Comparison of ENCODE assay signal across 11 mouse cellular contexts in the genomic region with DNA sequence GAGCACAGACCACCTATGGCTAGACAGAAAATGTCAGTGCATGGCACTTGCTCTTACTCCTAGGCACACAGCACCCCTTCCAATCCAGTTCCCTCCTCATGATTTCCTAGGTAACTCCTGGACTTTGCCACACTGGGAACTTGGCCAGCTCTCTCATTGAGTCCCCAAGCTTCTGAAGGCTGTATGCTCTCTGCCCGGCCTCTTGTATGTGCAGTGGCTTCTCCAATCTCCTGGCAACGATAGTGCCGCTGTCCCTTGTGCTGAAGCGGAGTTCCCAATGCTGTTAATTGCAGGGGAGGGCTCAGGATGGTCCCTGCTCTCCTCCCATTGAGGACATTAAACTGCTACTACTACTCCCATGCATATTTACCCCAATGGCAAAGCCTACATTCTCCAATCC. TPM values are rescaled to one million over a fixed set of nuclear protein-coding genes. Genes with fewer than 3 reads are reported as not detected.
DNase-seq lines count a peak whose midpoint lies in the region; ATAC-seq lines count a peak whose summit lies in the region.
"Had no signal": no experiment of that assay in that cellular context is flagged by ENCODE, and none has a peak within 500 bp of the region (broad histone marks: within the 10 kb centered on the region; RNA-seq: fewer than 3 reads in every experiment).

No protein-coding gene starts in this region.

- H3K4me3 ChIP-seq in hindbrain, embryonic 10.5 days: no peak overlapping the region
- no peak overlapping the region for H3K4me3 ChIP-seq in hindbrain, embryonic 12.5 days
- H3K4me3 ChIP-seq: embryonic facial prominence, embryonic 13.5 days; neural tube, embryonic 12.5 days had no signal

- no peak overlapping the region for H3K9ac ChIP-seq in hindbrain, embryonic 12.5 days
- H3K9ac ChIP-seq: embryonic facial prominence, embryonic 13.5 days; neural tube, embryonic 12.5 days had no signal

- no peaks in the 10 kb centered on the region for H3K9me3 ChIP-seq in hindbrain, embryonic 10.5 days
- H3K9me3 ChIP-seq in hindbrain, embryonic 12.5 days (replicated peaks): no peaks in the 10 kb centered on the region
- H3K9me3 ChIP-seq: embryonic facial prominence, embryonic 13.5 days; G1E; neural tube, embryonic 12.5 days had no signal

- H3K27me3 ChIP-seq in hindbrain, embryonic 10.5 days (ENCODE audit: insufficient read depth, poor library complexity, severe bottlenecking): no peaks in the 10 kb centered on the region
- H3K27me3 ChIP-seq in hindbrain, embryonic 12.5 days: no peaks in the 10 kb centered on the region
- H3K27me3 ChIP-seq: embryonic facial prominence, embryonic 13.5 days; neural tube, embryonic 12.5 days had no signal

- no peak for ATAC-seq in hindbrain, embryonic 12.5 days (ENCODE audit: low FRiP score)

- peaks cover 17% of the 10 kb centered on the region for H3K4me1 ChIP-seq in hindbrain, embryonic 10.5 days (replicated peaks)
- peaks cover 13% of the 10 kb centered on the region for H3K4me1 ChIP-seq in hindbrain, embryonic 12.5 days

- H3K4me2 ChIP-seq in hindbrain, embryonic 12.5 days (replicated peaks): no peak overlapping the region
- H3K4me2 ChIP-seq: embryonic facial prominence, embryonic 13.5 days; neural tube, embryonic 12.5 days had no signal

- peak; percentile 19 for DNase-seq in hindbrain, embryonic 10.5 days (ENCODE audit: low spot score)
- peak; percentile 40 for DNase-seq in thymus, postnatal 4 days
- DNase-seq in thymus, postnatal 25 days: no peak
- peak; percentile 81 to 83 for DNase-seq in kidney, postnatal 4 days
- no peak for DNase-seq in frontal cortex, postnatal 10 days (ENCODE audit: low spot score in 2 of 2)
- DNase-seq in spleen, adult 12 weeks (ENCODE audit: low spot score): no peak
- no peak for DNase-seq in c-Kit-positive CD71-positive TER-119-positive erythroid progenitor cells, embryonic 14.5 days (ENCODE audit: low spot score)

- H3K27ac ChIP-seq in hindbrain, embryonic 10.5 days: no peak overlapping the region
- H3K27ac ChIP-seq in hindbrain, embryonic 12.5 days: no peak overlapping the region
- H3K27ac ChIP-seq: embryonic facial prominence, embryonic 13.5 days; neural tube, embryonic 12.5 days had no signal

- H3K36me3 ChIP-seq in hindbrain, embryonic 10.5 days: peaks cover 43% of the 10 kb centered on the region
- peaks cover 41% of the 10 kb centered on the region for H3K36me3 ChIP-seq in hindbrain, embryonic 12.5 days

- 21% methylated on average over 4 of the region's 4 CpGs for WGBS in hindbrain, embryonic 10.5 days
- WGBS in hindbrain, embryonic 12.5 days: 18% methylated on average over 4 of the region's 4 CpGs

RNA-seq across cellular contexts. Expression of gene Qtrt1, which starts 3.7 kb away (rescaled TPM):
- polyA plus RNA-seq in hindbrain, embryonic 10.5 days (2016; fragmentation: Nextera tagmentation; extraction: Ambion mirVana): 63.3 and 68.7 TPM in 2 replicates
- 42.1 and 47.8 TPM in 2 replicates for polyA plus RNA-seq in hindbrain, embryonic 12.5 days (2016; fragmentation: Nextera tagmentation; extraction: Ambion mirVana)

RNA-seq across cellular contexts. Expression of gene Dnm2, which starts 16.8 kb away (rescaled TPM):
- polyA plus RNA-seq in hindbrain, embryonic 10.5 days (2016; fragmentation: Nextera tagmentation; extraction: Ambion mirVana): 75.1 and 80.4 TPM in 2 replicates
- polyA plus RNA-seq in hindbrain, embryonic 12.5 days (2016; fragmentation: Nextera tagmentation; extraction: Ambion mirVana): 81.0 and 83.9 TPM in 2 replicates

RNA-seq across cellular contexts. Expression of gene Ilf3, which starts 40.3 kb away (rescaled TPM):
- 270 and 300 TPM in 2 replicates for polyA plus RNA-seq in hindbrain, embryonic 10.5 days (2016; fragmentation: Nextera tagmentation; extraction: Ambion mirVana)
- polyA plus RNA-seq in hindbrain, embryonic 12.5 days (2016; fragmentation: Nextera tagmentation; extraction: Ambion mirVana): 283 and 294 TPM in 2 replicates

Comparison
In these comparisons a context has a peak if more than half of its experiments do, and no peak if none do; other contexts are left out.
1. DNase-seq: peak in hindbrain, embryonic 10.5 days (single experiment), thymus, postnatal 4 days (single experiment) and kidney, postnatal 4 days (2 of 2); none in thymus, postnatal 25 days (single experiment), frontal cortex, postnatal 10 days (0 of 2), spleen, adult 12 weeks (single experiment) and c-Kit-positive CD71-positive TER-119-positive erythroid progenitor cells, embryonic 14.5 days (single experiment).